Mouse (Mus musculus): ENCODE measurements around the gene Herc6.

DNA sequence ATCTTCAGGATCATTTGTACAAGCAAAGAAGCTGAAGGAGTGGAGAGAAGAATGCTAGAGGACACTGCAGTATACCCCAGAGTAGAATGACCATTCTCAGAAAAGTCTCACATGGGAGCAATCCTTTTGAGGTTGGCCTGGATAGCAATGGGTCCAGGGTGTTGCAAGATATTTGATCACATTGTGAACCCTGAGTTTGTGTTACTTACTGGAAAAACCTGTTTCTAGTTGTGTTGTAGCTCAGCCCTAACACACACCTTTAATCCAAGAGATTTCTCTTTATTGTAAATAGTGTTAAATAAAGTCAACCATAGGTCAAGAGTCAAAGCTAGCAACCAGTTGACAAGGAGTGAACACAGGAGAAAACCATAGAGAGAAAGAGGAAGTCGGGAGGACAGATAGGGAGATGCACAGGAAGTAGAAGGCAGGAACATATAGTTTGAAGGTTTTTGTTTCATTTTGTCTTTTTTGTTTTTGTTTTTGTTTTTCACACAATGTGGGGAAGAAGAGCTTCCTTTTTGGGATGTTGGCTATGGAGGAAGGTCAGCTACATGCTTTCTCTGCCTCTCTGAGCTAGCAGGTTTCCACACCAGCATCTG is 39.0 kb upstream of the Herc6 start:
- TF ChIP-seq CTCF (IDR thresholded peaks at IDR 0.05; ENCODE audit: control insufficient read depth, insufficient read depth, low read length), result no peak
- TF ChIP-seq POLR2A (IDR thresholded peaks at IDR 0.05; ENCODE audit: borderline replicate concordance, control insufficient read depth, low read depth, low read length), result no peak

Data from bone marrow, adult 2 months (tissue).